Mouse (Mus musculus) kidney, postnatal 36 days (tissue): ENCODE results near the gene Sesn1.

Source experiments
- DNase-seq, 2 experiments: peaks; one replicate each; pipeline ENCODE4 v3.0.0; 2021 to 2022; ENCODE audit warnings: mixed read lengths in 2 of 2

Sesn1 gene

GRCm38 (mm10) chr10:41875624-41876023 lies 65.9 kb downstream of the Sesn1 start:
- no peak for DNase-seq

- DNase-seq, result no peak
Measured at GRCm38 (mm10) chr10:41878344-41878743, 68.6 kb downstream of the Sesn1 start.

- DNase-seq, result no peak
Measured at GRCm38 (mm10) chr10:41879675-41880074, 69.9 kb downstream of the Sesn1 start.

- peak in 1 of 2 experiments; percentile 31 for DNase-seq
Measured at GRCm38 (mm10) chr10:41880206-41880605, 70.5 kb downstream of the Sesn1 start.

- no peak for DNase-seq
Measured at GRCm38 (mm10) chr10:41880777-41881176, 71.0 kb downstream of the Sesn1 start.

GRCm38 (mm10) chr10:41881438-41881837 lies 71.7 kb downstream of the Sesn1 start:
- no peak for DNase-seq

GRCm38 (mm10) chr10:41883741-41884575 lies 74.2 kb downstream of the Sesn1 start:
- peak; percentile 32 to 47 for DNase-seq

GRCm38 (mm10) chr10:41887080-41887821 lies 77.5 kb downstream of the Sesn1 start:
- DNase-seq, result peak; percentile 97 to 100

- no peak for DNase-seq
Measured at GRCm38 (mm10) chr10:41888365-41888941, 78.7 kb downstream of the Sesn1 start.

- DNase-seq, result no peak
Measured at GRCm38 (mm10) chr10:41889566-41889965, 79.8 kb downstream of the Sesn1 start.

- DNase-seq, result no peak
Measured at GRCm38 (mm10) chr10:41890537-41890936, 80.8 kb downstream of the Sesn1 start.

- no peak for DNase-seq
Measured at GRCm38 (mm10) chr10:41891312-41891711, 81.6 kb downstream of the Sesn1 start.

GRCm38 (mm10) chr10:41893433-41894411 lies 84.0 kb downstream of the Sesn1 start:
- DNase-seq, result peak; percentile 65 to 81

- DNase-seq, result no peak
Measured at GRCm38 (mm10) chr10:41896425-41896824, 86.7 kb downstream of the Sesn1 start.

GRCm38 (mm10) chr10:41896865-41897264 lies 87.1 kb downstream of the Sesn1 start:
- DNase-seq, result no peak

GRCm38 (mm10) chr10:41901456-41901855 lies 91.7 kb downstream of the Sesn1 start:
- DNase-seq, result no peak

GRCm38 (mm10) chr10:41901864-41902263 lies 92.1 kb downstream of the Sesn1 start:
- DNase-seq, result no peak

GRCm38 (mm10) chr10:41907473-41907872 lies 97.7 kb downstream of the Sesn1 start:
- DNase-seq, result no peak

GRCm38 (mm10) chr10:41907950-41908349 lies 98.2 kb downstream of the Sesn1 start:
- no peak for DNase-seq

- no peak for DNase-seq
Measured at GRCm38 (mm10) chr10:41908899-41909298, 99.2 kb downstream of the Sesn1 start.

GRCm38 (mm10) chr10:41912290-41912994 lies 102.7 kb downstream of the Sesn1 start:
- DNase-seq, result no peak

GRCm38 (mm10) chr10:41926726-41927125 lies 117.0 kb downstream of the Sesn1 start:
- no peak for DNase-seq
